Mouse (Mus musculus): Measurements from ENCODE around the gene Hs6st1. TPM values are rescaled to one million over a fixed set of nuclear protein-coding genes. Genes with fewer than 3 reads are reported as not detected.
A peak's percentile ranks its signal among the peaks of the same experiment; 100 is the strongest.

The Hs6st1 gene
- polyA plus RNA-seq, 1 experiment: 10.2 TPM

DNA sequence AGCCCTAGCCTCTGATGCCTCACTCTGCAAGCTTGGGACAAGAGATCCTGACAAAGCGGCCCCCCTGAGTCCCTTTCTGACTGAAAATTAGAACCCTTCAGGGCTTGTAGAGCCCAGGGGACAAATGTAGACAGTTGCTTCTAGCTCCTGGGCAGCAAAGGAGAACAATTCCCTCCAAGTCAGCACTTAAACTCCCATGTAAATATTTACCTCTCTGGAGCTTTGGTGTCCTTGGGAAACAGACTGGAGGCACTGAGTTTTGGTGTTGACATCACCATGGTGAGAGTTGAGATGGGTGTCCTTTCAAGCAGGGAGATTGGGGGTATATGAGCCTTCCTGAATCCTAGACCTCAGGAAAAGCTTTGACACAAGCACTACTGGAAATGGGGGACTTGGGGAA is 10.1 kb downstream of the Hs6st1 start:
- Histone ChIP-seq H3K4me1 (peaks cover 30% of the 10 kb centered on the region), H3K36me3 (replicated peaks; ENCODE audit: low read length) (peaks cover 97% of the 10 kb centered on the region), H3K9me3 (no peaks in the 10 kb centered on the region), H3K4me3 (replicated peaks) (no peak overlapping the region), H3K27me3 (replicated peaks) (peaks cover 3% of the 10 kb centered on the region)
- TF ChIP-seq FLI1 (IDR thresholded peaks at IDR 0.05; ENCODE audit: low read length): no peak
- no peak for TF ChIP-seq GATA1 (IDR thresholded peaks at IDR 0.05; ENCODE audit: borderline replicate concordance, low read length)

- peaks cover 24% of the 10 kb centered on the region for H3K4me1 ChIP-seq
- peaks cover 3% of the 10 kb centered on the region for H3K27me3 ChIP-seq (replicated peaks)
- H3K9me3 ChIP-seq: no peaks in the 10 kb centered on the region
- no peak overlapping the region for H3K4me3 ChIP-seq (replicated peaks)
- TF ChIP-seq GATA1 (IDR thresholded peaks at IDR 0.05; ENCODE audit: borderline replicate concordance, low read length): no peak
- no peak for TF ChIP-seq FLI1 (IDR thresholded peaks at IDR 0.05; ENCODE audit: low read length)
- peaks cover 99% of the 10 kb centered on the region for H3K36me3 ChIP-seq (replicated peaks; ENCODE audit: low read length)
Observed at GRCm38 (mm10) chr1:36079679-36080078, 11.5 kb downstream of the Hs6st1 start.

- Histone ChIP-seq H3K4me3 (replicated peaks) (no peak overlapping the region), H3K36me3 (replicated peaks; ENCODE audit: low read length) (peaks cover 97% of the 10 kb centered on the region)
Observed at GRCm38 (mm10) chr1:36080974-36081373, 12.8 kb downstream of the Hs6st1 start.

GRCm38 (mm10) chr1:36082184-36082583 is 14.0 kb downstream of the Hs6st1 start:
- Histone ChIP-seq H3K4me3 (replicated peaks) (no peak overlapping the region), H3K4me1 (peaks cover 13% of the 10 kb centered on the region), H3K9me3 (no peaks in the 10 kb centered on the region), H3K36me3 (replicated peaks; ENCODE audit: low read length) (peaks cover 97% of the 10 kb centered on the region), H3K27me3 (replicated peaks) (no peaks in the 10 kb centered on the region)
- TF ChIP-seq GATA1 (IDR thresholded peaks at IDR 0.05; ENCODE audit: borderline replicate concordance, low read length): no peak
- no peak for TF ChIP-seq FLI1 (IDR thresholded peaks at IDR 0.05; ENCODE audit: low read length)

More at GRCm38 (mm10) chr1:36080974-36081373, 12.8 kb downstream of the Hs6st1 start:
- Histone ChIP-seq H3K4me1 (peaks cover 17% of the 10 kb centered on the region), H3K9me3 (no peaks in the 10 kb centered on the region), H3K27me3 (replicated peaks) (peaks cover 2% of the 10 kb centered on the region)
- TF ChIP-seq GATA1 (IDR thresholded peaks at IDR 0.05; ENCODE audit: borderline replicate concordance, low read length) (no peak), FLI1 (IDR thresholded peaks at IDR 0.05; ENCODE audit: low read length) (no peak)

- peaks cover 94% of the 10 kb centered on the region for H3K36me3 ChIP-seq (replicated peaks; ENCODE audit: low read length)
Observed at GRCm38 (mm10) chr1:36083554-36083953, 15.4 kb downstream of the Hs6st1 start.

DNA sequence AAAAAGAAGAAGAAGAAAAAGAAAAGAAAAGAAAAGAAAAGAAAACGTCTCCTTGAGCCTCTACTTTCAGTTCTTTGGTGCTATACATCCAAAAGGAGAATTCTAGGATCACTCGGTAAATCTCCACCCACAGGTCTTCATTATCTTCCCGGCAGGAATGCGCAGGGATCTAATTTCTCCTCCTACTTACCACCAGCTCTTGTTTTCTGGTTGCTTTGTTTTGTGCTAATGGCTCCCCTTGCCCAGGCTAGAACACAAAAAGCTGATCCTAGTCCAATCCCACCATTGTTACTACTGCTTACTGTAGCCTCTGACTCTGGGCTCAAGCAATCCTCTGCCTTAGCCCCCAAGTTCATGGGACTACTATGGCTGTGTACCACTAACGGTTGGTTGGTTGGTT is 16.9 kb downstream of the Hs6st1 start:
- peaks cover 20% of the 10 kb centered on the region for H3K4me1 ChIP-seq
- H3K4me3 ChIP-seq (replicated peaks): no peak overlapping the region
- no peaks in the 10 kb centered on the region for H3K27me3 ChIP-seq (replicated peaks)
- TF ChIP-seq GATA1 (IDR thresholded peaks at IDR 0.05; ENCODE audit: borderline replicate concordance, low read length): no peak
- TF ChIP-seq FLI1 (IDR thresholded peaks at IDR 0.05; ENCODE audit: low read length): no peak
- H3K9me3 ChIP-seq: no peaks in the 10 kb centered on the region
- peaks cover 95% of the 10 kb centered on the region for H3K36me3 ChIP-seq (replicated peaks; ENCODE audit: low read length)

More at GRCm38 (mm10) chr1:36083554-36083953, 15.4 kb downstream of the Hs6st1 start:
- TF ChIP-seq FLI1 (IDR thresholded peaks at IDR 0.05; ENCODE audit: low read length): no peak
- no peak for TF ChIP-seq GATA1 (IDR thresholded peaks at IDR 0.05; ENCODE audit: borderline replicate concordance, low read length)
- Histone ChIP-seq H3K4me1 (peaks cover 8% of the 10 kb centered on the region; the same call in 1 of the 2 replicates), H3K9me3 (no peaks in the 10 kb centered on the region), H3K4me3 (replicated peaks) (no peak overlapping the region), H3K27me3 (replicated peaks) (no peaks in the 10 kb centered on the region)

DNA sequence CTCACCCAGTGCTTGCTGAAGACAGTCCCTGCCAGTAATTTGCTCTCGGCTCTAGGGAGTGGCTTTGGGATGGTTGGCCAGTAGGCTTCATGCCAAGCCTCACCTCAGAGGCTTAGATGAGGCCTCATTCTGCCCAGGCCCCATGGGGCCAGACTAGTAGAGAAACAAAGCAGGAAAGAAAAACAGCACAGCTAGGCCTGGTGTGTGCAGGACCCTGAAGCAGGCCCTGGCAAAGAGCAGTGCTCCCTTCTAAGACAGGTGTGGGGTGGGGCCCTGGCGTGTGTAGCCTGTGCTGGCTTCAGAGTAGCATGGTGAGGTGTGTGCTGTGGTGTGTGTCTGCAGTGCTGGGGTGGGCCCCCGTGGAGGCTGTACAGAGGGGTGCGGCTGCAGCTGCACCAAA is 20.2 kb downstream of the Hs6st1 start:
- H3K36me3 ChIP-seq (replicated peaks; ENCODE audit: low read length): peaks cover 92% of the 10 kb centered on the region

GRCm38 (mm10) chr1:36089481-36089880 is 21.3 kb downstream of the Hs6st1 start:
- H3K36me3 ChIP-seq (replicated peaks; ENCODE audit: low read length): peaks cover 92% of the 10 kb centered on the region
- H3K4me1 ChIP-seq: peaks cover 26% of the 10 kb centered on the region
- TF ChIP-seq FLI1 (IDR thresholded peaks at IDR 0.05; ENCODE audit: low read length) (no peak), GATA1 (IDR thresholded peaks at IDR 0.05; ENCODE audit: borderline replicate concordance, low read length) (no peak)
- H3K4me3 ChIP-seq (replicated peaks): no peak overlapping the region
- H3K27me3 ChIP-seq (replicated peaks): no peaks in the 10 kb centered on the region
- peaks cover 9% of the 10 kb centered on the region; the same call in 1 of the 2 replicates for H3K9me3 ChIP-seq

More for the DNA sequence above, 20.2 kb downstream of the Hs6st1 start:
- no peak for TF ChIP-seq GATA1 (IDR thresholded peaks at IDR 0.05; ENCODE audit: borderline replicate concordance, low read length)
- TF ChIP-seq FLI1 (IDR thresholded peaks at IDR 0.05; ENCODE audit: low read length): no peak
- Histone ChIP-seq H3K4me3 (replicated peaks) (no peak overlapping the region), H3K4me1 (peaks cover 26% of the 10 kb centered on the region), H3K27me3 (replicated peaks) (no peaks in the 10 kb centered on the region), H3K9me3 (peaks cover 9% of the 10 kb centered on the region; the same call in 1 of the 2 replicates)

DNA sequence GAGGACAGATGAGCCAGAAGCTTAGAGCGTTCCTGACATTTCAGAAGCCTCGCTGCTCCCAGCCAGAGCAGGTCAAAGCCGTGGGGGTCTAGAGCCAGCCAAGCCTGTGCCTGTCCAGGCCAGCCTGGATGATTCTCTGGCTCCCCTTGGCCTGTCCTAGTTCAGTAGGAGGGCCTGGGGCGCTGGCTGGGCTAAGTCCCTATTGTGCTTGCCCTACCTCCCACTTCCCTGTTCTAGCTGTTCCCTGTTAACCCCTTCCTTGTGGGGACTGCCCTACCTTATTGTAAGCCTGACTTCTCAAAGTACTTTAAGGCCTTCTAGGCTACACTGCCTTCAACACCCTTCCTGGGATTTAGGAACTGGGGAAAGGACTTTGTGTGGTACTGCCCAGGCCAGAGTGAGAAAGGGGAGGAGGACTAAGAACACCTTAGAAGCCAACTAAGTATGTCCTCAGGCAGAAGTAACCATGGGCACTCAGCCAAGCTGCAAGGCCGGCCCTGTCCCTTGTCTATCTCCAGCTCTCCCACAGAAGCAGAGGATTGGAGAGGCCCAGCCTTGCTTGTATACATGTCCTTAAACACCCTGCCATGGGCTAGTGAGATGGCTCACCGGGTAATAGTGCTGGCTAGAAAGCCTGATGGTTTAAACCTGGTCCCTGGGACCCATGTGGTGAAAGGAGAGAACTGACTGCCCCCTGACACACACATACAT is 22.0 kb downstream of the Hs6st1 start:
- peaks cover 26% of the 10 kb centered on the region for H3K4me1 ChIP-seq
- peaks cover 93% of the 10 kb centered on the region for H3K36me3 ChIP-seq (replicated peaks; ENCODE audit: low read length)
- no peaks in the 10 kb centered on the region for H3K27me3 ChIP-seq (replicated peaks)
- no peak overlapping the region for H3K4me3 ChIP-seq (replicated peaks)
- H3K9me3 ChIP-seq: peaks cover 9% of the 10 kb centered on the region; the same call in 1 of the 2 replicates
- no peak for TF ChIP-seq FLI1 (IDR thresholded peaks at IDR 0.05; ENCODE audit: low read length)
- no peak for TF ChIP-seq GATA1 (IDR thresholded peaks at IDR 0.05; ENCODE audit: borderline replicate concordance, low read length)

DNA sequence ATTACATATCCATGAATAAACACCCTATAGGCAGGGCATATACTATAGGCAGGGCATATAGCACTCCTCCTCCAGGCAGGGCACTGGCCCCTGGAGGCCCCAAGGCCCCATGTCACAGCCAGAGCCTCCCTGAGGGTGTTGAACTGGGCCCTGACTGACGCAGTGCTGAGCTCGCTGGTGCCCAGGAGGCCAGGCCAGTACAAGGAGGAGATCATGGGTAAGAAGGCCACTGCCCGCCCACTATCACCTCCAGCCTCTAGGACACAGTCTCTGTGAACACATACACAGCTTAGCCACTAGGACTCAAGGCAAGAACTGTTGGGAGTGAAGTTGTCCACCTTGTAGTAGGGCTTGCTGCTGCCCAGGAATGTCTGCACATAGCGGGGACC is 22.5 kb downstream of the Hs6st1 start:
- Histone ChIP-seq H3K36me3 (replicated peaks; ENCODE audit: low read length) (peaks cover 93% of the 10 kb centered on the region), H3K4me1 (peaks cover 26% of the 10 kb centered on the region), H3K4me3 (replicated peaks) (peak overlapping the region; percentile 18), H3K27me3 (replicated peaks) (peaks cover 2% of the 10 kb centered on the region), H3K9me3 (peaks cover 9% of the 10 kb centered on the region; the same call in 1 of the 2 replicates)
- TF ChIP-seq GATA1 (IDR thresholded peaks at IDR 0.05; ENCODE audit: borderline replicate concordance, low read length) (no peak), FLI1 (IDR thresholded peaks at IDR 0.05; ENCODE audit: low read length) (no peak)

Data from megakaryocyte, embryonic 14.5 days (primary cell).